ENCODE assay signal across 10 mouse cellular contexts in genomic region chr17:32506729-32507245, GRCm38 (mm10). TPM values are rescaled to one million over a fixed set of nuclear protein-coding genes. Genes with fewer than 3 reads are reported as not detected.
DNase-seq lines count a peak whose midpoint lies in the region; ATAC-seq and TF ChIP-seq lines count a peak whose summit lies in the region.
"Had no signal": no experiment of that assay in that cellular context is flagged by ENCODE, and none has a peak within 500 bp of the region (broad histone marks: within the 10 kb centered on the region; RNA-seq: fewer than 3 reads in every experiment).

No protein-coding gene starts in this region.

- no peaks in the 10 kb centered on the region for H3K27me3 ChIP-seq in heart, adult 2 months (ENCODE audit: control insufficient read depth, insufficient read depth, low read length)
- H3K27me3 ChIP-seq in MEL (ENCODE audit: control insufficient read depth in 1 of 2, insufficient read depth in 2 of 2, low read length in 2 of 2), result peaks cover 0 to 2% of the 10 kb centered on the region in 2 experiments; a peak in 2 of 4 replicates
- no peaks in the 10 kb centered on the region for H3K27me3 ChIP-seq in heart, embryonic 16.5 days (ENCODE audit: control insufficient read depth, insufficient read depth, low read length)
- no peaks in the 10 kb centered on the region for H3K27me3 ChIP-seq in liver, embryonic 11.5 days (replicated peaks; ENCODE audit: control insufficient read depth, insufficient read depth, low read length)
- no peaks in the 10 kb centered on the region for H3K27me3 ChIP-seq in stomach, embryonic 15.5 days (replicated peaks)

- intact Hi-C loops in heart, adult 2 months (cut with DNase I), result no loop called here

- no peak for TF ChIP-seq EP300 in heart, adult 2 months (IDR thresholded peaks at IDR 0.05; ENCODE audit: insufficient read depth, low read depth, low read length)
- no peak for TF ChIP-seq EP300 in MEL (IDR thresholded peaks at IDR 0.05; ENCODE audit: low read depth in 1 of 2, low read length in 2 of 2)

- no peaks in the 10 kb centered on the region for H3K79me2 ChIP-seq in heart, adult 2 months (replicated peaks; ENCODE audit: control insufficient read depth, insufficient read depth, low read length)
- H3K79me2 ChIP-seq in MEL (ENCODE audit: control insufficient read depth, insufficient read depth, low read length, poor library complexity), result no peaks in the 10 kb centered on the region; the same call in 1 of the 2 replicates

- TF ChIP-seq POLR2A in heart, adult 2 months (IDR thresholded peaks at IDR 0.05; ENCODE audit: insufficient read depth, low read depth, low read length), result no peak
- no peak for TF ChIP-seq POLR2A in MEL (IDR thresholded peaks at IDR 0.05; ENCODE audit: control insufficient read depth in 1 of 2, insufficient read depth in 1 of 2, low read depth in 1 of 2, low read length in 2 of 2, poor library complexity in 1 of 2)

- peak overlapping the region; percentile 85 for H3K4me2 ChIP-seq in heart, embryonic 16.5 days (ENCODE audit: low read depth, low read length)
- peak overlapping the region; percentile 91 for H3K4me2 ChIP-seq in liver, embryonic 11.5 days
- peak overlapping the region; percentile 88 for H3K4me2 ChIP-seq in stomach, embryonic 15.5 days

- 45% methylated on average over 9 of the region's 9 CpGs for WGBS in heart, adult 2 months
- 50% methylated on average over 9 of the region's 9 CpGs for WGBS in heart, embryonic 16.5 days
- 48% methylated on average over 9 of the region's 9 CpGs for WGBS in liver, embryonic 11.5 days
- WGBS in stomach, embryonic 15.5 days, result 38% methylated on average over 9 of the region's 9 CpGs

- DNase-seq in heart, adult 2 months, result peak; percentile 13 to 39
- DNase-seq in heart, adult 9 months (ENCODE audit: low spot score in 2 of 2), result no peak
- no peak for DNase-seq in MEL (ENCODE audit: low read depth, low spot score)
- no peak for DNase-seq in liver, embryonic 11.5 days (ENCODE audit: low spot score)
- no peak for DNase-seq in gastrocnemius, postnatal 4 days (ENCODE audit: low spot score in 2 of 2)
- no peak for DNase-seq in spleen, adult 18-20 months

- peaks cover 3% of the 10 kb centered on the region for H3K4me1 ChIP-seq in heart, adult 2 months (ENCODE audit: control insufficient read depth, insufficient read depth, low read length)
- H3K4me1 ChIP-seq in MEL (ENCODE audit: control insufficient read depth in 1 of 2, insufficient read depth in 2 of 2, low read length in 2 of 2), result peaks cover 3 to 8% of the 10 kb centered on the region in 2 experiments
- peaks cover 20% of the 10 kb centered on the region for H3K4me1 ChIP-seq in heart, embryonic 16.5 days (ENCODE audit: control insufficient read depth, insufficient read depth, low read length)
- H3K4me1 ChIP-seq in liver, embryonic 11.5 days (replicated peaks; ENCODE audit: control insufficient read depth, insufficient read depth, low read length), result no peaks in the 10 kb centered on the region; the same call in none of the 2 replicates
- H3K4me1 ChIP-seq in stomach, embryonic 15.5 days, result peaks cover 7% of the 10 kb centered on the region

- peaks cover 2% of the 10 kb centered on the region; the same call in 1 of the 2 replicates for H3K36me3 ChIP-seq in heart, adult 2 months (ENCODE audit: control insufficient read depth, insufficient read depth, low read length)
- H3K36me3 ChIP-seq in MEL (ENCODE audit: control insufficient read depth in 1 of 2, insufficient read depth in 2 of 2, low read length in 2 of 2), result peaks cover 0 to 2% of the 10 kb centered on the region in 2 experiments; a peak in 1 of 4 replicates
- peaks cover 4% of the 10 kb centered on the region; the same call in 1 of the 2 replicates for H3K36me3 ChIP-seq in heart, embryonic 16.5 days (ENCODE audit: control insufficient read depth, insufficient read depth)
- no peaks in the 10 kb centered on the region for H3K36me3 ChIP-seq in liver, embryonic 11.5 days (ENCODE audit: control insufficient read depth, insufficient read depth, low read length)
- no peaks in the 10 kb centered on the region for H3K36me3 ChIP-seq in stomach, embryonic 15.5 days
- H3K36me3 ChIP-seq: G1E had no signal

- peak overlapping the region; percentile 64 for H3K4me3 ChIP-seq in heart, adult 2 months
- peak overlapping the region; percentile 69 to 87; a peak in 3 of 4 replicates for H3K4me3 ChIP-seq in MEL (ENCODE audit: control insufficient read depth in 1 of 2, insufficient read depth in 1 of 2, low read depth in 2 of 2, low read length in 2 of 2)
- H3K4me3 ChIP-seq in heart, embryonic 16.5 days (ENCODE audit: low read length), result peak overlapping the region; percentile 56
- peak overlapping the region; percentile 55 for H3K4me3 ChIP-seq in liver, embryonic 11.5 days (ENCODE audit: low read depth, low read length)
- H3K4me3 ChIP-seq in stomach, embryonic 15.5 days (replicated peaks), result peak overlapping the region; percentile 46

- no peak for TF ChIP-seq RAD21 in MEL (IDR thresholded peaks at IDR 0.05; ENCODE audit: low read depth, low read length)

- H3K9ac ChIP-seq in heart, adult 2 months (ENCODE audit: low read depth, low read length), result peak overlapping the region; percentile 56
- H3K9ac ChIP-seq in MEL (ENCODE audit: control insufficient read depth, low read depth, low read length, poor library complexity, severe bottlenecking), result peak overlapping the region; percentile 60
- peak overlapping the region; percentile 76 for H3K9ac ChIP-seq in heart, embryonic 16.5 days (ENCODE audit: low read length)
- peak overlapping the region; percentile 27 for H3K9ac ChIP-seq in liver, embryonic 11.5 days (ENCODE audit: low read depth, low read length)
- H3K9ac ChIP-seq in stomach, embryonic 15.5 days, result peak overlapping the region; percentile 9; the same call in 1 of the 2 replicates

- no peak for TF ChIP-seq CTCF in heart, adult 2 months (IDR thresholded peaks at IDR 0.05)
- TF ChIP-seq CTCF in MEL (IDR thresholded peaks at IDR 0.05 in 2 of 3, conservative IDR thresholded peaks at IDR 0.05 in 1 of 3; ENCODE audit: control insufficient read depth in 1 of 3, insufficient read depth in 1 of 3, low read depth in 2 of 3, low read length in 3 of 3, poor library complexity in 1 of 3, severe bottlenecking in 1 of 3), result no peak

- H3K27ac ChIP-seq in heart, adult 2 months, result peak overlapping the region; percentile 73
- no peak overlapping the region for H3K27ac ChIP-seq in MEL (ENCODE audit: control insufficient read depth, low read depth, low read length)
- peak overlapping the region; percentile 79 for H3K27ac ChIP-seq in heart, embryonic 16.5 days (ENCODE audit: low read length)
- H3K27ac ChIP-seq in liver, embryonic 11.5 days (ENCODE audit: low read depth, low read length), result no peak overlapping the region
- H3K27ac ChIP-seq in stomach, embryonic 15.5 days, result peak overlapping the region; percentile 56; the same call in 1 of the 2 replicates

- ATAC-seq in heart, embryonic 16.5 days (replicated peaks; ENCODE audit: extremely low read depth, insufficient read depth, low FRiP score), result no peak; the same call in 1 of the 2 replicates
- ATAC-seq in liver, embryonic 11.5 days (replicated peaks; ENCODE audit: low FRiP score), result 0 out of 2 replicates have a peak, but pooled peaks have one; percentile 26
- 0 out of 2 replicates have a peak, but pooled peaks have one; percentile 16 for ATAC-seq in stomach, embryonic 15.5 days (ENCODE audit: insufficient read depth, low FRiP score, low read depth)

- H3K9me3 ChIP-seq in MEL (replicated peaks; ENCODE audit: insufficient read depth, low read length), result no peaks in the 10 kb centered on the region
- H3K9me3 ChIP-seq in heart, embryonic 16.5 days (replicated peaks; ENCODE audit: control insufficient read depth, low read length), result no peaks in the 10 kb centered on the region
- H3K9me3 ChIP-seq in liver, embryonic 11.5 days (ENCODE audit: control insufficient read depth, low read length), result no peaks in the 10 kb centered on the region
- H3K9me3 ChIP-seq in stomach, embryonic 15.5 days, result no peaks in the 10 kb centered on the region
- H3K9me3 ChIP-seq: G1E had no signal

TF ChIP-seq in MEL, 35 proteins besides CTCF, POLR2A, EP300 and RAD21 (continues in another document):
- TF ChIP-seq MEF2A (IDR thresholded peaks at IDR 0.05; ENCODE audit: extremely low read depth, insufficient replicate concordance, low read depth, low read length, poor library complexity, severe bottlenecking), result no peak
- no peak for TF ChIP-seq TCF12 (IDR thresholded peaks at IDR 0.05; ENCODE audit: low read depth, low read length)
- no peak for TF ChIP-seq GATA1 (IDR thresholded peaks at IDR 0.05; ENCODE audit: low read depth, low read length)

RNA-seq across cellular contexts. Expression of gene Cyp4f17, which starts 0.9 kb away (rescaled TPM):
- 1 to 10 TPM; 4.5 to 5.4 TPM for total RNA-seq in heart, adult 2 months (2021)
- 8.6 and 9.8 TPM in 2 replicates for polyA plus RNA-seq in heart, adult 2 months (2012; rRNA removed)
- 0.42 and 0.52 TPM in 2 replicates for total RNA-seq in MEL (2012; rRNA removed)
- polyA plus RNA-seq in MEL (2012; ENCODE audit: insufficient read depth in 1 of 2, insufficient read length in 2 of 2, low read depth in 1 of 2, low replicate concordance in 2 of 2, missing spikeins in 1 of 2), result 1 to 10 TPM in 1 of 2 experiments, not detected in 1; 1.8 TPM
- polyA plus RNA-seq in heart, embryonic 16.5 days (2015; fragmentation: Nextera tagmentation; extraction: Ambion mirVana), result 6.5 and 6.8 TPM in 2 replicates
- 1.5 and 2.2 TPM in 2 replicates for polyA plus RNA-seq in liver, embryonic 11.5 days (2014; fragmentation: Nextera tagmentation; extraction: Ambion mirVana)
- polyA plus RNA-seq in stomach, embryonic 15.5 days (2015; fragmentation: Nextera tagmentation; extraction: Ambion mirVana), result 6.5 and 7.4 TPM in 2 replicates
- 1 to 10 TPM; 2.1 to 3.3 TPM for total RNA-seq in gastrocnemius, postnatal 4 days (2021)

RNA-seq across cellular contexts. Expression of gene Cyp4f16, which starts 29.6 kb away (rescaled TPM):
- 1 to 10 TPM; 4.5 to 4.7 TPM for total RNA-seq in heart, adult 2 months (2021)
- 10.2 and 10.5 TPM in 2 replicates for polyA plus RNA-seq in heart, adult 2 months (2012; rRNA removed)
- 5.2 and 5.7 TPM in 2 replicates for total RNA-seq in MEL (2012; rRNA removed)
- 1 to 10 TPM in 1 of 2 experiments, not detected in 1; 10.0 TPM for polyA plus RNA-seq in MEL (2012; ENCODE audit: insufficient read depth in 1 of 2, insufficient read length in 2 of 2, low read depth in 1 of 2, low replicate concordance in 2 of 2, missing spikeins in 1 of 2)
- 16.7 and 17.6 TPM in 2 replicates for polyA plus RNA-seq in heart, embryonic 16.5 days (2015; fragmentation: Nextera tagmentation; extraction: Ambion mirVana)
- 5.8 and 6.1 TPM in 2 replicates for polyA plus RNA-seq in liver, embryonic 11.5 days (2014; fragmentation: Nextera tagmentation; extraction: Ambion mirVana)
- 24.6 and 26.6 TPM in 2 replicates for polyA plus RNA-seq in stomach, embryonic 15.5 days (2015; fragmentation: Nextera tagmentation; extraction: Ambion mirVana)
- 1 to 10 TPM; 5.2 to 9.1 TPM for total RNA-seq in gastrocnemius, postnatal 4 days (2021)
- polyA plus RNA-seq: G1E had no signal

RNA-seq across cellular contexts. Expression of gene Cyp4f39, which starts 54.3 kb away (rescaled TPM):
- total RNA-seq in heart, adult 2 months (2021), result not detected
- polyA plus RNA-seq in heart, adult 2 months (2012; rRNA removed), result 0.21 TPM in 1 of 2 replicates, not detected in the other
- total RNA-seq in MEL (2012; rRNA removed), result not detected in 2 replicates
- not detected for polyA plus RNA-seq in MEL (2012; ENCODE audit: insufficient read depth in 1 of 2, insufficient read length in 2 of 2, low read depth in 1 of 2, low replicate concordance in 2 of 2, missing spikeins in 1 of 2)
- 0.24 and 0.54 TPM in 2 replicates for polyA plus RNA-seq in heart, embryonic 16.5 days (2015; fragmentation: Nextera tagmentation; extraction: Ambion mirVana)
- polyA plus RNA-seq in liver, embryonic 11.5 days (2014; fragmentation: Nextera tagmentation; extraction: Ambion mirVana), result 0.15 and 0.27 TPM in 2 replicates
- polyA plus RNA-seq in stomach, embryonic 15.5 days (2015; fragmentation: Nextera tagmentation; extraction: Ambion mirVana), result 5.2 and 8.9 TPM in 2 replicates
- not detected for total RNA-seq in gastrocnemius, postnatal 4 days (2021)
- total RNA-seq: heart, adult 18-20 months had no signal
- polyA plus RNA-seq: G1E had no signal

Comparison
In these comparisons a context has a peak if more than half of its experiments do, and no peak if none do; other contexts are left out.
1. DNase-seq: peak in heart, adult 2 months (2 of 2); none in heart, adult 9 months (0 of 2), MEL (single experiment), liver, embryonic 11.5 days (single experiment), gastrocnemius, postnatal 4 days (0 of 2) and spleen, adult 18-20 months (0 of 2).
2. H3K27ac ChIP-seq: peak in heart, adult 2 months (single experiment), heart, embryonic 16.5 days (single experiment) and stomach, embryonic 15.5 days (single experiment); none in MEL (single experiment) and liver, embryonic 11.5 days (single experiment).
3. H3K9ac ChIP-seq: peak in every context shown above with its lines; median percentile 76 in heart, embryonic 16.5 days; 60 in MEL; 56 in heart, adult 2 months; 27 in liver, embryonic 11.5 days; 9 in stomach, embryonic 15.5 days.
4. Peak in every context shown above with its lines, with median percentiles within 50 percentile points of each other: H3K4me3 ChIP-seq and H3K4me2 ChIP-seq.